Mouse (Mus musculus) layer of hippocampus, postnatal 25 days (tissue): ENCODE measurements at regions not wholly inside any gene's neighbourhood (a gene's known extent, or its start where the extent isn't known, plus 50 kb on each side); places are given as distances from the start of the nearest gene placed in this dataset.
"Not testable (repeated sequence)": the region's sequence is repeated elsewhere in the genome, so short reads cannot be mapped to it uniquely, and the experiment has no call there.

Source experiments
- DNase-seq, 2 experiments: peaks; one replicate each; pipeline ENCODE4 v3.0.0; 2022; ENCODE audit warnings: mixed read lengths in 2 of 2, low spot score in 1 of 2; ENCODE audit errors: extremely low spot score in 1 of 2

DNA sequence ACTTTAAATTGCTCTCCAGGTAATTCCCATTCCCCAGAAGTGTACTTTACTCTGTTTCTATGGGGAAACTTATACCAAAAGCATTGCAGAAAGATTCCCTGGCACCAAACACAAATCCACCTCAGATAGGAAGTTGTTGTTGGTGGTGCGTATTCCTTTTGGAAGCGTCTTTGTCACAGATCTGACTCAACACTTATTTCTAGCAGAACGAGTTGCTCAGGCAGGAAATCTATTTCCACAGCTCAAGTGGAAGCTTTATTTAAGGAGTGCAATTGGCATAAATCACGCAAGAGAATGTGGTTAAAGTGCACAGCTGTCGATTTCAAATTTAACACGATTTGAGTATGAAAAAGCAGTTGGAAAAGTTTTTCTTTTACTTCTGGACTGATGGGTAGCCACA lies 436.9 kb upstream of the Ghitm start:
- DNase-seq: no peak

DNA sequence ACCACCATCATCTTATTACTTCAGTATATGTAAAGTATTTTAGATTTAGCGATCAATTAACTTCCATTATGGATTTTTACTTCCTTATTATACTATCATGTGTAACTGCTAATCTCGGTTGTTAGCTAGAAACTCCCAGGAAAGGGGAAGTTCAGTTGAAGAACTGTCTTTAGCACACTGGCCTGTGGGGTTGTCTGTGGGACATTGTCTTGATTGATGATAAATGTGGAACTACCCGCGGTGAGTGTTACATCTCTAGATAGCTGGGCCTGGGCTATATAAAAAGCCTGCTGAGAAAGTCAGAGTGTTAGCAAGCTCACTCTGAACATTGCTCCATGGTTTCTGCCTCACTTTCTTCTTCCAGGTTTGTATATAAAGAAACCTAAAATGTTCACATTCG lies 423.2 kb upstream of the Ghitm start:
- no peak for DNase-seq

DNA sequence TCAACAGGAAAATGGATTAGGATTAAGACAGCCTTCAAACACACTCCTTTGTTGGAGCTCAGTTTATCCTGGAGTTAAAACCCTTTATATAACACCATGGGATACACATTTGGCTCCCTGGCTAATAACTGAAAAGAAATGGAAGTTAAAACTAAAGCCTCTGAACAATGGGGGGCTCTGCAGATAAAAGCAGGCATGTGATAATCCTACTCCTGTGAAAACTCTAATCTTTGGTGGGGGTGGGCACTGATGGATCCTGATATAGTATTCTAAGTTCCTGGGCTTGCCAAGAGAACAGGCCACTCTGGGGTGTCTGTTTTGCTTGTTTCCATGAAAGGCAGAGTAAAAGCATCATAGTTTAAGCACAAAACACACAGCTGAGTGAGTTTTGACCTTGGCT lies 388.5 kb upstream of the Ghitm start:
- no peak for DNase-seq

DNA sequence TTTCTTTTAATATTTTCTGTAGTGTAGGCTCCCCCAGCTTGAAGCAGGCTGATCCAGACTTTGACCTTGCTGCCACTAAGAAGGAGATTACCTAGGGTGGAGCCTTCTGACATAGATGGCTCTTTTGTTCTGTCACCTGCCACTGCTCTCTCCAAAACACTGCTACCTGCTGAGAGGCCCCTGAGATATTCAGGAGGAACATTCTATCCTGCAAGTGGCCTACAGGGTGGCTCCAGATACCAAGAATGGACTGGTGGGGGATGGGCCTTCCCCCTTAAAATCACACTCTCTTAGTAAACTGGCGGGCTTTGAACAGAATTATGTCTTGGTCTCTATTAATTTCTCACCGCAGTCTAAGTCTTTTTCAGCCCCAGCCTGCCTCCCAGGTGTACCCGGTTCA lies 385.6 kb upstream of the Ghitm start:
- not testable (repeated sequence) for DNase-seq

DNA sequence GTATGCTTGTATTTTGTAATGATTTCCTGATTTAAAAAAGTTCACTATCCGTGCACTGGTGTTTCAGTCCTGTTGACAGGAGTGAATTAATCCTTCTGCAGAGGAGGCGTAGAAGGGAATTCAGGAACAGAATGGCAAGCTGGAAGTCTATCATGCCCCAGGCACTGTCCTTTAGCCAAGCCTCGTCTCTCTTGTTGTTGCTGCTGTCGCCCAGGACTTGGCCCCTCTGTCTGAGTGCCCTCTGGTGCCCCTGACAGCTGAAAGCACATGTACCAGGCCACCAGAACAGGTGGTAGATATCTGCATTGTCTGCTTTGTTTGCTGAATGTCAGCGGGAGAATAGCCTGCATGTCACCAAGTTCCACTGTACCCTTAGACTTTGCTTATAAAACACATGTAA lies 370.2 kb upstream of the Ghitm start:
- no peak for DNase-seq

DNA sequence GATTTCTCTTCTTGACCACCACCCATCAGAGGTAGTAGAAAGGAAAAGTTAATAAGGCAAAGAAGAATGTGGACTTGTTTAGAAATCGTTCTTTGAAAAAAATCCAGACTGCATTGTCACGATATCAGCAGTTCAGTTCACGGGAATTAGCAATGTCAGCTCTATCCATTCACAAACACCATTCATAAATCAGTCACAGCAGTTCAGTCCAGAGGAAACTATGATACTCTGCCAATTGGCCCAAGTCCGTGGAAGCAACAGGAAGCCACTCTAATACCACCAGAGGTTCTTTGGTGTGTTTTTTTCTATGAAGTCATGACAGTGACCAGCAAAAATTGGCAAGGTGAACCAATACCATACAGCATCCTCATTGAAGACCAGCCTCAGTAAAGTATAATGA lies 355.6 kb upstream of the Ghitm start:
- DNase-seq: no peak

DNA sequence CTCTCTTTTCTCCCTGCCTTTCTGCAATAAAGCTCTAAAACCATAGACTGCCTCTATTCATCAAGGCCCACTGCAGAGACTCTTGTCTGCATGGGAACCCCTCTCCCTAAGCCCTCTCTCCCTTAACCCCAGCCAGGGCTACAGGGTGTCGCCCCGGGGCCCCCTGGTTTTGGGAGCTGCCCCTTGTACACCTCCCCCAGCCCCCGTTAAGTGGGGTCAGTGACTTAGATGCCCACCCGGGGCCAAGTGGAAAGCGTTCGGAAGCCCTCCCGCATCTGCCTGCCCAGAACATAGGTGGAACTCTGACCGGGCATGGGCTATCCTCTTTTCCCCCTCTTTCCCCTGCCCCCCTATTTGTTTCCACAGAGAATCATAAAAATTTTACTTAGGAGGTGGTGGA lies 350.2 kb upstream of the Ghitm start:
- DNase-seq: no peak

DNA sequence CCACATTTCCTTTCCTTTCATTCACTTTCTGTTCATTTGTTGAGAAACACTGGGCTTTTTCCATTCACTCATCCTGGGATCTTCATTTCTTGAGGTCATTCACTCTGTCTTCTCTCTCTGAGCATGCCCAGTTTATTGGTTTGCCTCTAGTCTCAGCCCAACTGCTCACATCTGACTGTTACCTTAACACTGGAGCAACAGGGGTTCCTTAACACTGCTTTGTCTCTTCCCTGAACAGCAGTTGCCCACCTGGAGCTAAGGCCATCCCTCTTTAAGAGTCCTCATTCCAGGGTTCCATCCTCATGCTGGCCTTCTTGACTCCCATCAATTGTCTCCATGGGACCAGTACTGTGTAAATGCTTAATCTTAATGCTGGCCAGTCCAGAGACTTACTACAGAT lies 342.5 kb upstream of the Ghitm start:
- DNase-seq: no peak

DNA sequence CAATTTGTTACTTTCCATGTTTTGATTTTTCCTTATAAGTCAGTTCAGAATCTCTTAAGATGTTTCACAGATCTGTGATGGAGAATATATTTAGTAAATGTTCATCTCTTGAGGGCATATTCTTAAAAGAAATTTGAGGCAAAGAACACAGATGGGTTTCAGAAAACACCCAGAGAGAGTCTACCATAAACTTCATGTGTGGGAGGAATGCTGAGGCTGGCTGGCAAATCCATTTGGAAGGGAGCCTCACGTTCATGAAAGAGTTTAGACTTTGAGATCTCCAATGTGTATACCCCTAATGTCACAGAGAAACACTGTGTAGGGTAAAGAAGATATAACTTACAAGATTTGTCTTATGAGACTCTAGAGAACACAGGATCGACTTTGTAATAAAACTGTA lies 333.6 kb upstream of the Ghitm start:
- no peak for DNase-seq

DNA sequence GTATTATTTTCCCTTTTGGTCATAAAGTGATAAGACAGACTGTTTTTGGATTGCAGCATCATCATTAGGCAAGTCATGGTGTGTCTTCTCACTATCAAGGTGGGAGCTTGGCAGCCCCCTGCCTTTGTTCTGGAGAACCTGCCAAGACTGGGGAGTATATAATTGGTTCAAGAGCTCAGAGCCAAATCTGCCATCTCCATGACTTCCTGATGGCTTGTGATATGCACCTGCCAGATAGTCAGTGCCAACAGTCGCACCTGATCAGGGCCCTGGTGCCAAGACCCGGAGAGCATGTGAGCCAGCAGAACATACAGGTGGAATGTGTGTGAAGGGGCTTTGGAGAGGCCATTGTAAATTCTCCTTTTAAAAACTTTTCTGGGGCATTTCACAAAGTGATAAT lies 305.8 kb upstream of the Ghitm start:
- DNase-seq: no peak

DNA sequence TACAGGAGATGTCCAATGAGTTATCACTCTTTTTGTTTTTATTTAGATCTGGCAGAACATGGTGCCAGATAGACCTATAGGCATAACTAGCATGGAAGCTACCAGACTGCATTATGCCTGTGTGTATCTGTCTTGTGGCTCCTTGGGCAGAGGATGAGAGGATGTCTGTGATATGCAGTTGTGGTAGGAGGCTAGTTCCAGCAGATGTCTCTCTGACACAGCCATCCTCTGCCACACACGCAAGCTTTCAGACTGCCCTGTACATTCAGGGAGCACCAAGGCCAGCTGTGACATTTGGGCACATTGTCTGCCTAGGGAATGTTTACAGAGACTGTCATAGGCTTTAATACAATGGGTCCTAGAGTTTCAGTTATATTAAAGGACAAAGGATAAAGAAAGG lies 295.6 kb upstream of the Ghitm start:
- no peak for DNase-seq

DNA sequence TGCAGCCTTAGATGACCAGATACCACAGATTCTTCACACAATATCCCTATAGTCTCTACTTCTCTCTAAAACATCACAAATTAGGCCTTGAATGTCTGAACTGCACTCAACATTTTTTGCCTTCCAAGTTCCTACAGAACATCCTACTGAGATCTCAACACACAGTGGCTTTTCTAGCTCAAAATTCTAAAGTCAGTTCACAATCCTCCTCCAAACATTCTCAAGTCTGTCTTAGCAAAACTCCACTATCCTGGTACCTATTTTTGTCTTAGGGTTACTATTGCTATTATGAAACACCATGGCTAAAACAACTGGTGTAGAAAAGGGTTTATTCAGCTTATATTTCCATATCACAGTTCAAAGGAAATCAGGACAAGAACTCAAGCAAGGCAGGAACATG lies 290.4 kb upstream of the Ghitm start:
- no peak for DNase-seq

DNA sequence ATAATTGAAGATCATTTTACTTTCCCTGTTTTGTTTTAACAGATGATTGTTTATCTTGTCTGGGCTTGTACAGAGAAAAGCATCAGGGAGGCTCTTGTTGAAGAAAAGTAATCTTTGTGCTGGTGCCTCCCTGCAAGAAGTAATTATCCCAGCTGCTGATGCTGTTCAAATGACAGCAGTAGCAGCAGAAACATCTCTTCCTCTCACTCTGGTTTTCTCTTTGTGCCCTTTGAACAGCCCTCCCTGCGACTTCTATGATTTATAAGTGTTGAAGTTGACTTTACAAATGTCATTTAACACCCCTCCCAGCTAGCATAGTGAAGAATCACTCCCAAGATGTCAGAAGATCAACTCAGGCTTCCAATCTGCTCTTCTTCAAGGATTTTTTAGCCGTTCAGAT lies 286.5 kb upstream of the Ghitm start:
- DNase-seq: no peak

DNA sequence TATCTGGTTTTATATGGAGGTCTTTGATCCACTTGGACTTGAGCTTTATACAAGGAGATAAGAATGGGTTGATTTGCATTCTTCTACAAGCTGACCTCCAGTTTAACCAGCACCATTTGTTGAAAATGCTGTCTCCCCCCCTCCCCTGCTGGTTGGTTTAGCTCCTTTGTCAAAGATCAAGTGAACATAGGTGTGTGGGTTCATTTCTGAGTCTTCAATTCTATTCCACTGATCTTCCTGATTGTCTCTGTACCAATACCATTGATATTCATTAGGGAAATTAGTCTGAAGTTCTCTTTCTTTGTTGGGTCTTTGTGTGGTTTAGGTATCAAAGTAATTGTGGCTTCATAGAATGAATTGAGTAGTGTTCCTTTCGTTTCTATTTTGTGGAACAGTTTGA lies 277.5 kb upstream of the Ghitm start:
- not testable (repeated sequence) for DNase-seq

DNA sequence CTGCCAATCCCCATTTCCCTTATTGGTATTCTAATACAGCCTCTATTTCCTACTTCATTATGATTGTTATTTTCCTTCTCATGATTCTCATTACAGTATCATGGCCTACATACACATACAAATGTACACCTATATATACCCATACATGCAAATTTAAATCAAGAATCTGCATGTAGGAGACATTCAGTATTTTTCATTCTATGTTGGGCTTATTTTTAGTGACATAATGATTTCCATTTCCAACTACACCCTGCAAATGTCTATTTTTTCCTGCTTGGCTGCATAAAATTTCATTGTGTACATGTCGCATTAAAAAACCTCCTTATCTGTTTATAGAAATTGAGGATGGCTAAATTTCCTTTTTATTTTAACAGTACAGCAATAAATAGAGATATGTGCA lies 236.9 kb upstream of the Ghitm start:
- DNase-seq: no peak

DNA sequence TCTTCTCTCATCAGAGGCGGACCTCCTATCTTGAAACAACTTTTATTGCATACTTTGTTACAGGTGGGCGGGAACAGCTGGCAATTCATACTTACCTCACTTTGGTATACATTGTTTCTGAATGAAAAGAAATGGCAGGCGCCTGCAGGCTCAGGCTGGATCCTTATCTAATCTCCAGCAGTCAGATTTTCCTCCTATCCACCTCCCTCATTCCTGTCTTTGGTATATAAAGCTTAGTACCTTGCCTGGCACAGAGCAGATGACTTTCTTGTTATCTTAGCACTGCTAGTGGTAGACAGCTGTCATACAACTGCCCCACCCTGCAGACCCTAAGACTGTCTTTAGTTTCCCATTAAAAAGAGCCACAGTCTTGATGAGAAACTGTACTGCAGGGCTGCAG lies 226.8 kb upstream of the Ghitm start:
- no peak for DNase-seq

DNA sequence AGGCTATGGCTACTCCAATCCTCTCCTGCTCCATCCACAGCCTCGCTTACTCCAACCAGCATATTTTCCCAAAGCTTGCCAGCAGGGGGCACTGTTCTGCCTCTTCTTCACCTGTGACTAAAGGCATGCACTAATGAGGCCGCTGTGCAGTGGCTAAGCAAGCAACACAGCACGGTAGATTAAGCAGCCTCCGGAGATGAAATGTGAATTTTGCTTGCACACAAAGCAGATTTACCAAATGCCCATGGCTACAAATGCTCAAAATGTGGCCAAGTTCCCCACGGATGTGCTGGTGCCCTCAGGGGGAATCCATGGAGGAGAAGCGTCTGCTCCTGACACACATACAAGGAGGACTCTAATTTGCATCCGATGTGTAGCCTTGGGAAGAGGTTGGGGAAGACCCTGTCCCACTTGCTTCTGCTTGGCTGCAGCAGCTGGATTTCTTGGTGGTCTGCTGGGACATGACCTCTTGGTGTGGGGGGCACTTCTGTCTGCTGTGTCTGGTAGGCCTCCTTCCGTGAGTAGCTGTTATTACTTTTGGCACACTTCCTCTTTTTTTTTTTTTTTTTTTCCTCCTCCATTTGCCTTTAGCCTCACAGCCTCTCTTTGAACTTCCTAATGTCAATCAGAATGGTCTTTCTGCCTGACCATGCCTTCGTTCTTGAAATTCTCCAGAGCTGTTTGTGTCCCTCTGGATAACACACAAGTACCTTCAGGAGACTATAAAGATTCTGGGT lies 221.1 kb upstream of the Ghitm start:
- peak; percentile 71 to 89 for DNase-seq

DNA sequence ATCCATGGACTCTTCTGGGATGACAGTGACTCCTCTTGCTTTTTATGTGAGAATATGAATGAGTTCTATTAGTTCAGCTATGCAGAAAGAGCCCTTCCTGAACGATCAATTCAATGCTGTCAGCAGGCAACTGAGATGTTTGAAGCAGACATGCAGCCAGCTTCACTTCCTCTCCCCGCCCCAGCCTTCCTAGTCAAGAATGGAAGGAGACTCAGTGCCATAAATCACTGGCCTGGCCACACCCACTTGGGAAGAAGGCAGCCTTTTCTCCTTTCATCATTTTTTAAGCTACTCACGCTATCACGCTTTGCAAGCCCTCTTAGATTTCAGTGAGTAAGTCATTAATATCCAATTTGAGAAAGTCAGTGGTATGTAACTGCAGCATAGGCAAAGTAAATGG lies 188.3 kb upstream of the Ghitm start:
- no peak for DNase-seq

DNA sequence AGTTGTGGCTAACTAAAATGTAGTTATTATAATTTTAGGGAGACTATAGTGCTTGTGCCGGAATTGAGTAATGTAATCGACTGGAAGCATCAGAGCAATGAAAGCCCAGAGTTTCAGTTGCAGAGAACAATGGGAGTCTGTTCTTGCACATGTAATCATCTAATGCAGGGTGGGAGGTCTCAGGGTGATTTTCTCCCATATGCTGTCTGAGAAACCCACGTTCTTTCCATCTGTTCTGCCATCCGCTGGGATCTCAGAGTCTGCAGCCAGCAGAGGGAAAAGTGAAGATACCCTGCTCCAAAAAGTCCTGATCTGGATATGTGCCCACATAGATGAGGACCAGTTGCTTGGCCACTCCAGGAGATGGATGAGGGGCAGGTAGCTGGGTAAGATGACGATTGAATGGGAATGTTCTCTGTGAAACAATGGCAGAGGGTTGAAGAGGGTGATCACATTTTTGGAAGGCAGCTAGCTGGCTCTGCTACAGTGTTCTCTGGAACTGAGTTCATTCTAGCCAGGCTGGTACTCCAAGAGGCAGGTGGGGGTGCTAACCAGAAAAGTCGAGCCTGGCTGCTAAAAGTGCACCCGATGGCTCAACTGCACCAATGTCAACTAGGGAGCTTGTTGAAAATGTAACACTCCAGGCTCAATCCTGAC lies 180.3 kb upstream of the Ghitm start:
- DNase-seq: peak; percentile 13 to 16

DNA sequence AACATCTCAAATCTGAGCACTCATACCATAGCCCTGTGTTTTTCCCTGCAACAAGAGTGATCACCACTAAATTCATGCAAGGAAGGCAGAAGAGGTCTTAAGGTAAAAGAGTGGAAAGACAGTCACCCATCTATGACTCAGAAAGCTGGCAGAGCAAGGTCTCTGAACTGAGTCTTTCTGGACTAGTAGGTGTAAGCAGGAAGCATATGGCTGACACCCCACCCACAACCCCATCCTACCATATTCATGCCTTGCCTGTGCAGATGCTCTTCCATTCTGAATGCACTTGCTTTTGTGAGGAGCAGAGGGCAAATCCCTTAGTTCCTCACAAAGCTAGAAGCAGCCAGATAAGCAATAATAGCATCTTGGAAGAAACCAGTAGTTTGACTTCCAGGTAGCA lies 178.8 kb upstream of the Ghitm start:
- DNase-seq: no peak

DNA sequence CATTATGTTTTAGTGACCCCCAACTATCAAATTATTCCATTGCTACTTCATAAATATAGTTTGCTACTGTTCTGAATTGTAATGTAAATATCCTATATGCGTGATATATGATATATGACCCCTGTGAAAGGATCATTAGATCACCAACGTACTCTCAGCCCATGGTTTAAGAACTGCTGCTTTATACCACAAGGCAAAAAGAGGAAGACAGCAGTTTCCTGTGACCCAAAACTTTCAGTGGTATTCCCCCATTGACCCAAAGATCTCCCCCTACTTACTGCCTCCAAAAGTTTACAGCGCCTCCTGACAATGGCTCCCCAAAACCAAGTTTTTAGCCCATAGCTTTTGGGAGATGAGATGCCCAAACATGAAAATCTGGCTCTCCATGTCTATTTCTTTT lies 177.8 kb upstream of the Ghitm start:
- no peak for DNase-seq

DNA sequence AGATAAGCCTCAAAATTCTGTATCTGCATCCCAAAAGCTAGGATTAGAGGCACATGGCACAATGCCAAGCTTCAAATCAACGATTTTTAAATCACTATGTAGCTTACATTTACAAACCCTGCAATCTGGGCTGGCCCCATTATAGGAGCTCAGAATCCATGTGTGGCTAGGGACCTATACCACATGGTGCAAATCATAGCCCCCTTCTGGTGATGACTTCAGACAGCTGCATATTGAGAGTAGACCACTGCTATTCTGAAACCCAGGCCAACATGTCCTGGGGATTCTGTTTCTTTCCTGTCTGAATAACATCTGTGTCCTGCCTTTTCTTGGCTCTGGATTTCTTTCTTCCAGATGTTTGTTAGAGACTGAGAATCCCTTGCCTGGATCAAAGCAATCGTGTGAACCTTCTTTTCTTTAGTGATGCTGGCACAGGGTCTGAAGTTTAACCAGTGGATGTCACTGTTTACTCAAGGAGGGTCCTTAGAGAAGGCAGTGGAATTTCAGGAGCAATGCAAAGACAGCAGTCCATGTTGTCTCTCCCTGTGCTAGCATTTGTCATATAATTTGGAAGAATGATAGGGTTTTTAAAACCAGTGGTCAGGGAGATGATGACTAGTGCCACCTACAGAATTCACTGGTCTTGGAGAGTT lies 171.7 kb upstream of the Ghitm start:
- DNase-seq: no peak
